Mouse (Mus musculus): ENCODE measurements at regions not wholly inside any gene's neighbourhood (a gene's known extent, or its start where the extent isn't known, plus 50 kb on each side); places are given as distances from the start of the nearest gene placed in this dataset.

DNA sequence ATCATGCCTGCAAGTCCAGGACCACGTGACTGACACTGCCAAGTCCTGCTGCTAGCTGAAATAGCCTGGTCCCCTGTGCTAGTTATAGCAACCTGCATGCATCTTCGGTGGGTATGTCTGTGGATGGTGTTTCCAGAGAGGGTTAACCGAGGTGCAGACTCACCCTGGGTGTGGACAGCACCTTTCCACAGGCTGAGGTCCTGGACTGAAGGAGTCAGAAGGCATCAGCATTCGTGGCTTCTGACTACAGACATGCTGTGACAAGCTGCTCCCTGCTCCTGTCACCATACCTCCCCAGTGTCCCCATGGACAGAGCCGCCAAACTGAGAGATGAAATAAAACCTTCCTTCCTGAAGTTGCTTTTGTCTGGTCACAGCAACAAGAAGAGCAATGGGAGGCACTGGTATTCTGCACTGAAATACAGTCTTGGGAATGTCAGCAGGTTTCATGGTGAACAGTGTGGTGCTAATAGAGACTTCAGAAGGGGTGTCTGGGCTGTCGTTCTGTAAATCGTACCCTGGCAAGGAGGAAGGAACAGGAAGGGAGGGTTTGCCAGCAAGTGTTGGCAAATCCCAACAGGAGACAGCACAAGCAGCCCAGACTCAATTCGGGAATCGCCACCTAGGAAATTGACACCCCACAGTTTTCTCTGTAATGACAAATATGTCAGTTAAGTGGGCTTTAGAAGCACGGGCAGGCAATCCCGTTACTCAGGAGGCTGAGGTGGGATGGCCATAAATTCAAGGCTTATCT, 237.7 kb downstream of the Hs3st3b1 start:
- H3K36me3 ChIP-seq = no peaks in the 10 kb centered on the region
- 76% methylated on average over 11 of the region's 11 CpGs for WGBS
- H3K4me1 ChIP-seq = peaks cover 13% of the 10 kb centered on the region
- no peak overlapping the region for H3K27ac ChIP-seq (replicated peaks)
- H3K27me3 ChIP-seq (ENCODE audit: low read depth, poor library complexity, severe bottlenecking) = peaks cover 15% of the 10 kb centered on the region; the same call in 1 of the 2 replicates
- DNase-seq (ENCODE audit: low spot score) = peak; percentile 9
- H3K4me3 ChIP-seq = no peak overlapping the region
- H3K9me3 ChIP-seq (replicated peaks) = no peaks in the 10 kb centered on the region

DNA sequence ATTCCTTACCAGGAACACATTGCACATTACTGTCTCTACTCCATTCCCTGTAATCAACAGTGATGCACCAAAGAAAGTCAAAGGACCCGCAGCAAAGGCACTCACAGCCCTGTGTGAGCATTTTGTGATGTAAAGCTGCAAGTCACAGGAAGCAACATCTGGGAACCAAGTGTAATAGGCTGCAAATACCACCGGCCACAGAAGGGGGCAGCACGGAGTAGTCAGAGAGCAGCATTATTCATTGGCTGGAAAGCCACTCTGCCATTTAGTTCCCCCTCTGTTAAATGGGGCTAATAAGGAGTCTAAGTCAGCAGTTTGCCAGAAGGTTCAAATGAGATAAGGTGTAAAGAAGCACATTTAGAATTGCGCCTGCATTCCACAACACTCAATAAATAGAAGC, 231.0 kb downstream of the Hs3st3b1 start:
- no peak overlapping the region for H3K27ac ChIP-seq (replicated peaks)
- H3K27me3 ChIP-seq (ENCODE audit: low read depth, poor library complexity, severe bottlenecking) = peaks cover 9% of the 10 kb centered on the region; the same call in 1 of the 2 replicates
- WGBS = 52% methylated on average over 4 of the region's 4 CpGs
- H3K36me3 ChIP-seq = no peaks in the 10 kb centered on the region
- H3K4me3 ChIP-seq = no peak overlapping the region
- H3K9me3 ChIP-seq (replicated peaks) = no peaks in the 10 kb centered on the region
- DNase-seq (ENCODE audit: low spot score) = peak; percentile 45
- H3K4me1 ChIP-seq = peaks cover 4% of the 10 kb centered on the region; the same call in 1 of the 2 replicates

DNA sequence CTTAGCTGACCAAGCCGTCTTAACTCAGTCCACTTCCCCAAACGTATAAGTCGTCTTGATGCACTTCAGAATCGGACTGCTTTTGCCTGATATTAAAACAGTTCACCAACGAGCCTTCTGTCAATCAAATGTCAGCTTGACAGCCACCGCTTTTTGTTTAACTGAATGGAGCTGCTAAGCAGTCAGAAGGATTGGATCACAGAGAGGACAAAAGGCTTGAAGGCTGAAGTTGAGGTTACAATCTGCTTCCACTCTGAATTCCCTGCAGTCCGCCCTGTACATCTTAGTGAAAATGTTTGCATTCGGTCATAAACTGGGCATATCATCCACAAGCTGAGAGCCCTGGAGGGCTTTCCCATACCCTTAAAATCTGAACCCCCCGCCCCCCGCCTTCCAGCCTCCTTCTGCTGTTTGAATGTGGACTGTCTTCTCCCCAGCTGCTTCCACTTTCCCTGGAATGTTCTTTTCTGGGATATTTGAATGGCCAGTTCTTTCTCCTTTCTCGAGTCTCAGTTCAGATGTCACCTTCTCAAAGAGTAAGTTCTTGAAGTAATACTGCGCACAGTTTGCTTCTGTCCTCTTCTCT, 217.0 kb downstream of the Hs3st3b1 start:
- WGBS = 32% methylated on average over 12 of the region's 12 CpGs
- DNase-seq (ENCODE audit: low spot score) = peak; percentile 39
- H3K36me3 ChIP-seq = no peaks in the 10 kb centered on the region
- peaks cover 43% of the 10 kb centered on the region for H3K4me1 ChIP-seq
- no peaks in the 10 kb centered on the region for H3K9me3 ChIP-seq (replicated peaks)
- no peak overlapping the region for H3K4me3 ChIP-seq
- H3K27ac ChIP-seq (replicated peaks) = peak overlapping the region; percentile 76
- H3K27me3 ChIP-seq (ENCODE audit: low read depth, poor library complexity, severe bottlenecking) = peaks cover 43% of the 10 kb centered on the region

DNA sequence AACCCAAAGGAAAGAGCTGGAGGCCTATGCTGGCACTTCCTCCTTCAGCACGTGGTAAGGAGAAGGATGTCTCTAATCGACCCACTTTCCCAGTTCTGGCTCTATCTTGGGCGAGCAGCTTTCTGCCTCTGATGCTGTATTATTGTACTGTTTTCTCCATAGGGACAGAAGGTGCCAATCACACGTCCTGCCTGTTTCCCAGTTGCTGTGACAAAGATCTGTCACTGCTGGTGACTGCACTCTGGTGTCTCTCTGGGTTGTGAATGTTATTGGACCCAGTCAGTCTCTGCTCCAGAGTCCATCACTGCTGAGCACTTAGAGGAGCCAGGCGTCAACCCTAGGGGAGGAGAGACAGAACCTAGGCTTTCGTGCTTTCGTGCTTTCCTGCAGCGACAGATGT, 216.0 kb downstream of the Hs3st3b1 start:
- Histone ChIP-seq H3K27me3 (ENCODE audit: low read depth, poor library complexity, severe bottlenecking) (peaks cover 47% of the 10 kb centered on the region), H3K4me3 (no peak overlapping the region), H3K4me1 (peaks cover 43% of the 10 kb centered on the region), H3K36me3 (no peaks in the 10 kb centered on the region), H3K27ac (replicated peaks) (peak overlapping the region; percentile 43; the same call in 1 of the 2 replicates), H3K9me3 (replicated peaks) (no peaks in the 10 kb centered on the region)
- WGBS = 69% methylated on average over 8 of the region's 8 CpGs
- no peak for DNase-seq (ENCODE audit: low spot score)

DNA sequence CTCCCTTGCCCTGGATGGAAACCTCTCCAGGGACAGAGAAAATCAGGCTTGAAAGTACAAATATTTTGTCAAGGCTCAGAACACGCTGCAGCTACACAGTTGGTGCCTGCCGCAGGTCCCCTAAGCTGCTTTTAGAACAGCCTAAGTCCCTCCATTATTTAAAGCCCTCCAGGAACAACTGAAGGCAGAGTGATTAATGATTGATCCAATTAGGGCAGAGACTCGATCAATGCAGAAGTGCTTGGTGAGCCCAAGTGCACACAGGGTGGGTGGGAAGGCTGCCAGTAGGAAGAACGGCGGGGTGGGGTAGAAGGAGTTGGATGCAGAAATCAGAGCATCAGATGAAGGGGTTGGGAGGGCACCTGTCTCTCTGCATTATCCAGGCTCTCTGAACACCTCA, 215.0 kb downstream of the Hs3st3b1 start:
- H3K27ac ChIP-seq (replicated peaks) = 0 out of 2 replicates have a peak overlapping the region, but pooled peaks have one; percentile 28
- H3K36me3 ChIP-seq = no peaks in the 10 kb centered on the region
- no peak for DNase-seq (ENCODE audit: low spot score)
- peaks cover 42% of the 10 kb centered on the region for H3K4me1 ChIP-seq
- peaks cover 52% of the 10 kb centered on the region for H3K27me3 ChIP-seq (ENCODE audit: low read depth, poor library complexity, severe bottlenecking)
- WGBS = 17% methylated on average over 5 of the region's 5 CpGs
- no peak overlapping the region for H3K4me3 ChIP-seq
- no peaks in the 10 kb centered on the region for H3K9me3 ChIP-seq (replicated peaks)

DNA sequence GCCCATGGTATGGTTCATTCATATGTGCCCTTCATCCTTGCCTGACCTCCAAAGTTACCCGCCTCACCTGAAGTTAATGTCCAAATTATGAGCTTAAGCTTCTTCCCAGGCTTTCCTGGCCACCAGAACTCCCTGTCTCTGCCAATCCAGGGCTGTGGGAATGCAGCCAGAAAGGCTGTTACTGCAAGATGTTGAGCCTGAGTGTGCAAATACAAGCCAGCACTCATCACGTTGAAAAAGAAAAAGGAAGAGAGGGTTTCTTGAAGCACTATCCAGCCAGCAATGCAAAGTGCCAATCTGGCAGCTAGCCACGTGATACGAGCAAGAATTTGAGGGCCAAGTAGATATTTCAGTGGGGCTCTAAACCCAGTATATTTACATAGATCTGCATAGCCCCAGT, 213.7 kb downstream of the Hs3st3b1 start:
- Histone ChIP-seq H3K36me3 (no peaks in the 10 kb centered on the region), H3K27me3 (ENCODE audit: low read depth, poor library complexity, severe bottlenecking) (peaks cover 63% of the 10 kb centered on the region), H3K4me1 (peaks cover 45% of the 10 kb centered on the region), H3K4me3 (no peak overlapping the region), H3K9me3 (replicated peaks) (no peaks in the 10 kb centered on the region), H3K27ac (replicated peaks) (no peak overlapping the region)
- WGBS = 81% methylated on average over 4 of the region's 4 CpGs
- DNase-seq (ENCODE audit: low spot score) = no peak

DNA sequence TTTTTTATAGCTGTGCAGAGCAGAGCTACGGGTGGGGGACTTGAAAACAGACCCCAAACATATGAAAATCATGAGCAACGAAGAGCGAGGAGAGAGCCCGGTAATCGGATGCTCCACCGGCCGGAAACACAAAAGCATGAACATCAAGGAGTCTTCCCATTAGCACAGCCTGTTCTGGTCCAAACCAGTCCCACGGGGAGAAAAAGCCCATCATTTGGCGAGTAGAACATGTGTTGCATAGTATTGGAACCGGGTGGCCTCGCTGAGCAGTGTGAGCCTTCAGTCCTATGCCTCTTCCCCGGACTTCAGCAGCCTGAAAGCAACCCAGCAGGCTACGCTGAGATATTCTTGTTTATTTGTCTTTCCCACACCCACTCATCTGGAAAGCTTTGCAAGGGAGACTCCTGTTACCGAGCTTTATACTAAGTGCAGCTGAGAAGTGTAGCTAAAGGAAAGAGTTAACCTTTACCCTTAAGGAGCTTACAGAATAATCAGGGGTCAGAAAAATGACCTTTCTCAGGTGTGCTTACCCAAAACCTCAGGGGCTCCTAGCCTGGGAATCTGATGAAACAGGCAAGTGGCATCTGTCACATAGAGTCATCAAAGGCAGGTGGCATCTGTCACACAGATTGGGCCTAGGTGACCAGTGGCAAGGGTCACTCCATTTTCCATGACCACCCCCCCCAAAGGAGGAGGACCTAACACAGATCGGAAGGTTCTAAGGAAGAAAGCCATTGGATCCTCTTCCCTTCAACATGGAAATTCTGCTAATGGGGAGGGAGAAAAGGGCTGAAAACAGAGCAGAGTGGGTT, 209.8 kb downstream of the Hs3st3b1 start:
- Histone ChIP-seq H3K36me3 (no peaks in the 10 kb centered on the region), H3K9me3 (replicated peaks) (no peaks in the 10 kb centered on the region), H3K27me3 (ENCODE audit: low read depth, poor library complexity, severe bottlenecking) (peaks cover 51% of the 10 kb centered on the region), H3K4me1 (peaks cover 12% of the 10 kb centered on the region), H3K4me3 (no peak overlapping the region), H3K27ac (replicated peaks) (no peak overlapping the region)
- DNase-seq (ENCODE audit: low spot score) = no peak
- 62% methylated on average over 15 of the region's 15 CpGs for WGBS

DNA sequence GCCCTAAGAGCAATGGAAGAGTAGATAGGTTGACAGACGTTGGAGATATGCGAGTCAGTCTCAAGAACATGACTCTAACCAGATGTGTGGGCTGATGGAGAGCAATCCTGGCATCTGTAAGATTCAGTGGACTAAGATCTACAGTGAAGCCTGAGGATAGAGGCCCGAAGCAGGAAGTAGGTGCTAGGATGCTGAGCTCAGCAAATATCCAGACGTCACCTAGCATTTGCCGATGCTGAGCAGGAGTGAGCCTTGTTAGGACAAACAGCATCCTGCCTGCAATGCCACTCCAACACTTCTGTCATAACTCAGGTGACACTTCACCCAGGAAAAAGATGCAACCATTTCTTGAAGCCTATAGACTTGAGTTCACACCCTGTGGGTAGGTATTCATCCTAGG, 199.8 kb downstream of the Hs3st3b1 start:
- Histone ChIP-seq H3K9me3 (replicated peaks) (no peaks in the 10 kb centered on the region), H3K27me3 (ENCODE audit: low read depth, poor library complexity, severe bottlenecking) (no peaks in the 10 kb centered on the region), H3K27ac (replicated peaks) (no peak overlapping the region), H3K4me1 (peaks cover 7% of the 10 kb centered on the region; the same call in 1 of the 2 replicates), H3K36me3 (no peaks in the 10 kb centered on the region), H3K4me3 (no peak overlapping the region)
- 95% methylated on average over 5 of the region's 5 CpGs for WGBS
- DNase-seq (ENCODE audit: low spot score) = no peak

DNA sequence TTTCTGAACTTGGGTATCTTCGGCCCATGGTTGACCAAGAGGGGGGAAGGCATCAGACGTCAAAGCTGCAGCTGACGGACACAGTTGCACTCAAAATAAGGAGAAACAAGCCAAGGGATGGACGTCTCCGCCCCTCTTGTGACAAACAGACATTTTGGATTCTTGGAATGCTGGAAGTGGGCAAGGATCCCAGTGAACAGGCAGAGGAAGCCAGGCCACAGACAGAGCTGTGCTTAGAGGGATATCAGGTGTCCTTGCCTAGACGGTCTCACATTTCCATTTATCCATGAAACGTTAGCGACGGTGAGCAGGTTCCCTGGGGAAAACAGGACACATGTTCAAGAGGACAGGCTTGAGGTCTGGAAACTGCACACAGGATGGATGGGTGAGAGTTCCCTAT, 191.2 kb downstream of the Hs3st3b1 start:
- no peak for DNase-seq (ENCODE audit: low spot score)
- no peaks in the 10 kb centered on the region for H3K27me3 ChIP-seq (ENCODE audit: low read depth, poor library complexity, severe bottlenecking)
- H3K9me3 ChIP-seq (replicated peaks) = no peaks in the 10 kb centered on the region
- WGBS = 77% methylated on average over 9 of the region's 9 CpGs
- H3K4me1 ChIP-seq = peaks cover 17% of the 10 kb centered on the region
- H3K4me3 ChIP-seq = no peak overlapping the region
- no peaks in the 10 kb centered on the region for H3K36me3 ChIP-seq
- H3K27ac ChIP-seq (replicated peaks) = no peak overlapping the region

DNA sequence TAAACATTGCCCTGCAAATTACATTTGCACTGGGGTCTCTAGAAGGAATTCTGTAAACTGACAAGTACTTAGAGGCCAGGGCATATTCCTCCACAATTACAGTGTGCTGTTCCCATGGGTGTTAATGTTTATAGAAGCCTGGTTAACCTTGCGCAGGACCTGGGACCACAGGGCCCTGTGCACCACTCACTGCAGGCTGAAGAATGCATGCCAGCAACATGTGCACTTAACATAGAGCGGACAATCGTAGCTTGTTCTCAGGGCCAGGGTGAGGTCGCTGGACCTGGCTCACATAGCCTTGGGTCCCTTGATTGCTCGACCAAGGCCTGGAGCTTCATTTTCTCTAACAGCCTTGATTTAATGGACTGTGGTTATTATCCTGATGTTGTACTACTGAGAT, 168.8 kb downstream of the Hs3st3b1 start:
- Histone ChIP-seq H3K4me1 (0 out of 2 replicates have a peak, but pooled peaks cover 4% of the 10 kb centered on the region), H3K9me3 (replicated peaks) (no peaks in the 10 kb centered on the region), H3K4me3 (no peak overlapping the region), H3K36me3 (no peaks in the 10 kb centered on the region), H3K27me3 (ENCODE audit: low read depth, poor library complexity, severe bottlenecking) (no peaks in the 10 kb centered on the region), H3K27ac (replicated peaks) (no peak overlapping the region)
- no peak for DNase-seq (ENCODE audit: low spot score)
- WGBS = 84% methylated on average over 5 of the region's 5 CpGs

DNA sequence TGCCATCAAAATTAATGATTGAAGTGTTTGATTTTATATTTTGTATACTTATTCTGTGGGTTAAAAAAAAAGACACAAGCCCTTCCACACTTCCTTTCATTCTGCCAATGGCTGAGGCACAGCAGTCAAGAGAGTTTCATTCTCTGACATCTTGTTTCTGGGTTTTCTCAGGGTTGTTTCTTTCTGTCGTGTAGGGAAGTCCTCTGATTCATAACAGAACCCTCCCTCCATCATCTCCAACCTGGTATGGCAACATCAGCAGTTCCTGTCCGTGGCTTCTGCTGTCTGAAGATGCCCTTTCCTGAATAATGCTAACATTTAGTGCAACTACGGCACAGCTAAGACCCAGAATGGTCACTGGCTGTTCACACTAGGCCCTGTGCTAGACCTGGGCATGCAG, 167.3 kb downstream of the Hs3st3b1 start:
- Histone ChIP-seq H3K36me3 (no peaks in the 10 kb centered on the region), H3K27me3 (ENCODE audit: low read depth, poor library complexity, severe bottlenecking) (no peaks in the 10 kb centered on the region), H3K4me3 (no peak overlapping the region), H3K9me3 (replicated peaks) (no peaks in the 10 kb centered on the region), H3K4me1 (0 out of 2 replicates have a peak, but pooled peaks cover 4% of the 10 kb centered on the region), H3K27ac (replicated peaks) (no peak overlapping the region)
- 75% methylated on average over 3 of the region's 3 CpGs for WGBS
- DNase-seq (ENCODE audit: low spot score) = no peak

DNA sequence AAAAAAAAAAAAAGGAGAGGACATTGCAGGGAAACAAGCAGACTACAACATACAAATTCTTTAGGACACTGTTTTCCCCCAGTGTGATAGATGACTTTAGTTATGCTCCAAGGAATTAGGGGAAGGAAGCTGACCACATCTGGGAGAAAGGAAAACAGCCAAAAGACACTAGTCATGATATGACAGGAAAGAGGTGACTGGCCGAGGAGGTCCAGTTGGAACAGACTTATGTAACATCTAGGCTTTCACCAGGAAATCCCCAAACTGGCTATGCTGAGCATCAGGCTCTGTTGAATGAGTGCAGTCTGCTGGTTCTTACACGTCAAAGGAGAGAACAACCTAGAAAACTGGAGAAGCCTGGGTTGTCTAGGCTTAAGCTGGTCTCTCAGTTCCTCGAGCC, 163.8 kb downstream of the Hs3st3b1 start:
- H3K27me3 ChIP-seq (ENCODE audit: low read depth, poor library complexity, severe bottlenecking) = no peaks in the 10 kb centered on the region
- H3K27ac ChIP-seq (replicated peaks) = no peak overlapping the region
- WGBS = 85% methylated on average over 3 of the region's 3 CpGs
- H3K36me3 ChIP-seq = no peaks in the 10 kb centered on the region
- DNase-seq (ENCODE audit: low spot score) = no peak
- no peak overlapping the region for H3K4me3 ChIP-seq
- H3K4me1 ChIP-seq = 0 out of 2 replicates have a peak, but pooled peaks cover 1% of the 10 kb centered on the region
- no peaks in the 10 kb centered on the region for H3K9me3 ChIP-seq (replicated peaks)

DNA sequence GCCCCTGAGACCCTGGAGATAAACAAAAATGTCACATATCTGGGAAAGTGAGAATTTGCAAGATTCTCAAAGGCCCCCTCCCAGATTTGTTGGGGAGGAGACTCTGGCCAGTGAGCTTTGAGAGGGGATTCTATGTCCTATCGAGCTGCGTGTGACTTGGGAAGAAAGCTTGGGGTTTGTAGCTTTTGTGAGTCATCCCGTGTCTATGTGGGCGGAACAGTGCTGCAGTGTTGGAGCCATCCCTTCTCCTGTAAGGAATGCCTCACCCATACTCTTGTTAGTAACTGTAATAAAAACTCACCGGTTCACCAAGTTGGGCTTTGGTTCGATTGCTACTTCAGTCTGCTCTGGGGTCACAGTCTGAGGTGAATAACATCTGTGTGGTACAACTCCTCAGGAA, 160.5 kb downstream of the Hs3st3b1 start:
- DNase-seq (ENCODE audit: low spot score) = no peak
- H3K4me3 ChIP-seq = no peak overlapping the region
- WGBS = 85% methylated on average over 6 of the region's 6 CpGs
- no peak overlapping the region for H3K27ac ChIP-seq (replicated peaks)
- H3K9me3 ChIP-seq (replicated peaks) = no peaks in the 10 kb centered on the region
- no peaks in the 10 kb centered on the region for H3K36me3 ChIP-seq
- no peaks in the 10 kb centered on the region for H3K4me1 ChIP-seq
- no peaks in the 10 kb centered on the region for H3K27me3 ChIP-seq (ENCODE audit: low read depth, poor library complexity, severe bottlenecking)
